Mouse (Mus musculus): ENCODE data around the gene Ubap1l.

Gene Ubap1l

DNA sequence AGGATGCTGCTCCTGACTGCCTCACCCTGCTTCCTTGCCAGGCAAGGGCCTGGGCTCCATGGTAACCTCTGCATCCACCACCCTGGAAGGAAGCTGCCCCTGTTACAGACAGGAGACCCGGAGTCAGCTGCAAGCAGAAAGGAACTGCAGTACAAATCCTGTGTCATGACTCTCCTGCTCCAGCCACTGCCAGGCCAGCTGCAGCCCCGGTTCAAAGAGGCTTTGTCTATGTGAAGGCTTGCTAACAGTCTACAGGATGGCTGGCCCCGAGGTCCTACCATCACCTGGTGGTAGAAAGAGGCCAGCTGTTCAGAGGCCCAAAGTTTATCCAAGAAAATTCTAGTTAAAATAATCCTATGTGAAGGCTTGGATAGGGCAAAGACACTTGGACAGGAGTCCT is 50.5 kb downstream of the Ubap1l start:
- DNase-seq (ENCODE audit: low spot score) = no peak

DNA sequence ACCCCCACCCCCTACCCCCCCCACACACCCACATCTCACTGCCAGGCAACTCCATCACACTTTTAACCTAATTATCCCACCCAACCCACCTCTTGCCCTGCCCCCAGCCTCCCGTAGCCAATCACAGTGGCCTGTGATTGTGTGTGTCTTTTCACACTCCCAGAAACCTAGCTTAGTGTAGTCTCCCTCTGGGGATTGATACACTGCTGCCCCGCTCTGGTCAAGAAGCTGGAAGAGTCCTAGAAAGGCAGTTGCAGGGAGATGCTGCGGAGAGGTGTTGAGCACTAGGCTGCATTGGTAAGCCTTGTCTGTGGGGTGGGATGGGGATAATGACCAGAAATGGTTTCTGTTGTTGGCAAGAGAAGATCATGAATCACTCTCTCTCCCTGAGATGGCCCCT is 56.9 kb downstream of the Ubap1l start:
- DNase-seq (ENCODE audit: low spot score) = no peak

DNA sequence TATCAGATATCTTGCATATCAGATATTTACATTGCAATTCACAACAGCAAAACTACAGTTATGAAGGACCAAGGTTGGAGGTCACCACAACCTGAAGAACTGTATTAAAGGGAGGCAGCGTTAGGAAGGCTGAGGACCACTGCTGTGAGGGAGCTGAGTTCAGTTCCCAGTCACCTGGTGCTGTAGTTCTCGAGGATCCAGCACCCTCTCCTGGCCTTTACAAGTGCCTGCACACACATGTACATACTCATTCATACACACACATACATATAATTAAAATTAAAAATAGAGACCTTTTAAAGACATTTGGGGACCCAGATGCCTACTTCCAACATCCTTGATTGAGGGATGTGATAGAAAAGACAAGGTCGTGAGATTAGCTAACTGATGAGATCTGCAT is 58.8 kb downstream of the Ubap1l start:
- no peak for DNase-seq (ENCODE audit: low spot score)

DNA sequence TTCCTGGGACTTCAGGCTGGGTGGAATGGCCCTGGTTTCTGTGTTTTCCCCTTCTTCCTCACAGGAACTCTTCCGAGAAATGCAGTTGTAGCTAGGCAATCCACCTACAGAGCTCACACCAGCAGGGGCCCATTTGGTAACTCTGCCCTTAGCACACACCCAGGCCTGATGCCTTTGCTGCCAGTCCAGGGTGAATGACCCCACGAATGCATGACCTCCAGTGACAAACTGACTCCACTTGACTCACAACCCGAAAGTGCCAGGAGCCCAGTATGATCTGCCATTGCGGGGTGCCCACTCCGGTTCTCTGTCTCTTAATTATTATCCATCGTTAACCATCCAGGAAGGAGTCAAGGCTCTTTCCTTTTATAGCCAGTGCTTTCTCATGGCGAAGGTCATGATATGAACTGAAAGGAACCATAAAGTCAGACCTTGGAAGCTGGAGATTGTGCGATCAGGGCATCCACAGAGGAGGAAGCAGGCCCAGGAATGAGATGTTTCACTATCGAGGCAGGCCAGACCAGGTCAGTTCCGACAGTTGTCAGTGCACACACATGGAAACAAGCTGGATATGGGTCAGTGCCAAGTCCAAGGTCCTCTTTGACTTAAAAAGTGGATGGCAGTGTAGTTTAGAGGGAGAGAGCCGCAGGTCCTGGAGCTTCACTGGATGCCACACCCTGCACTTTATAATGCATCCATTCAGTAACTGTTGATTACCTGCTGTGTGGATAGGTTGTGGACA is 62.1 kb downstream of the Ubap1l start, which contains the start of gene Slc51b:
Slc51b (minus strand) TSS at position 196 of the 742 bp plus-strand sequence.
- DNase-seq (ENCODE audit: low spot score) = no peak

DNA sequence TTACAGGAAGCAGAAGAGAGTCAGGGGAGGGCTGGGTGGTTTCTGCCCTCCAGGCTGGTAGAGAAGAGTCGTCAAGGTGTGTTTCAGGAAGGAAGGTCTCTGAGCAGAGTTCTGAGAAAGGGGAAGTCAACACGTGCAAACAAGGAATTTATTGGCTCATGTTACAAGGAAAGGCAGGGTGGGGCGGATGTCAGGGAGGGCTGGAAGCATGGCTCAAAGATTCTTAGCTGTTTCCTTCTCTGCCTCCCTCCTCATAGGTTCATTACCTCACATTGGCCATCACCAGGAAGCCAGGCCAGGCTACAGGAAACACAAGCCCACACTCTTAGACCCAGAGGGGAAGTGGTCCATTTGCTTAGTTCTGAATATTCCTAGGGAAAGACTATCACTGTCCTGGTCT is 63.6 kb downstream of the Ubap1l start:
- DNase-seq (ENCODE audit: low spot score) = no peak

DNA sequence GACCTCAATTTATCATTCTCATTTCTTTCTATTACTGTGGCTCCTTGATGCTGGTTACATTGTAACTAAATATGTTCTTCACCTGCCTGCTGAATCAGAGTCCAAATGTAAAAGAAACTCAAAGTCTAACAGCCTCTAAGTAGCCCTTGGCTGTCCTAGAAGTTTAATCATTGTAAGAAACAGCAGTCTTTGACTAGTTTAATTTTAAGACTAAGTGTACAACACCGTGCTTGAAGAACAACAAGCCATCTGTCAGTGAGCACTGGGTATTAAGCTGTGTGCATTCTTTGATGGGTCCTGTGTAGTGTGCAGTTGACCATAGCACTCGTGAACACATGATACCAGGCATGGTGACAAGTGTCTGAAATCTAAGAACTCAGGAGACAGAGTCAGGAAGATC is 66.7 kb downstream of the Ubap1l start:
- DNase-seq (ENCODE audit: low spot score) = no peak

GRCm38 (mm10) chr9:65428003-65428402 is 67.2 kb downstream of the Ubap1l start:
- no peak for DNase-seq (ENCODE audit: low spot score)

All from urinary bladder, postnatal 14 days (tissue).